Mouse (Mus musculus) heart, adult 2 months (tissue): ENCODE data around the gene Axin1. TPM values are rescaled to one million over a fixed set of nuclear protein-coding genes. Genes with fewer than 3 reads are reported as not detected.

Experiments
- DNase-seq, 2 experiments: peaks; one replicate each; pipeline ENCODE4 v3.0.0; 2021
- H3K27ac ChIP-seq: fragments of 200-600 bp; 2 replicates; pipeline ENCODE4 v1.8.1; 2022
- H3K27me3 ChIP-seq: fragments of 200-500 bp; 2 replicates; pipeline ENCODE4 v1.6.1; 2012; ENCODE audit warnings: mild to moderate bottlenecking, low read length, inconsistent platforms, mixed read lengths; ENCODE audit not compliant: control insufficient read depth, insufficient read depth
- H3K36me3 ChIP-seq: fragments of 200-500 bp; 2 replicates; pipeline ENCODE4 v1.6.1; 2012; ENCODE audit warnings: low read length, inconsistent platforms; ENCODE audit not compliant: control insufficient read depth, insufficient read depth
- H3K4me1 ChIP-seq: fragments of 200-500 bp; 2 replicates; pipeline ENCODE4 v1.6.1; 2011; ENCODE audit warnings: low read length; ENCODE audit not compliant: control insufficient read depth, insufficient read depth
- H3K4me3 ChIP-seq: fragments of 200-600 bp; 2 replicates; pipeline ENCODE4 v1.8.1; 2022
- H3K79me2 ChIP-seq: fragments of 200-500 bp; replicated peaks from 2 replicates; pipeline ENCODE4 v1.6.1; 2012; ENCODE audit warnings: mild to moderate bottlenecking, inconsistent platforms, low read length, moderate library complexity, mixed read lengths; ENCODE audit not compliant: control insufficient read depth, insufficient read depth
- H3K9ac ChIP-seq: fragments of 200-500 bp; 2 replicates; pipeline ENCODE4 v1.6.1; 2012; ENCODE audit warnings: low read depth, mild to moderate bottlenecking, control low read depth, inconsistent platforms, low read length, mixed read lengths
- CTCF ChIP-seq: fragments of 200-600 bp; IDR thresholded peaks from 2 replicates; pipeline ENCODE4 v1.8.1; 2022; ENCODE audit warnings: antibody characterized with exemption, mild to moderate bottlenecking, moderate library complexity
- EP300 ChIP-seq: fragments of 200-500 bp; IDR thresholded peaks from 2 replicates; pipeline ENCODE4 v1.6.1; 2011; ENCODE audit warnings: low read depth, low read length, control low read depth; ENCODE audit not compliant: insufficient read depth
- POLR2A ChIP-seq: fragments of 200-500 bp; IDR thresholded peaks from 2 replicates; pipeline ENCODE4 v1.6.1; 2011; ENCODE audit warnings: mild to moderate bottlenecking, low read depth, low read length, control low read depth; ENCODE audit not compliant: insufficient read depth
- WGBS: fragments of 180-500 bp; shearing (Covaris S2); methylation state at CpG from one replicate; pipeline ENCODE4 v1.1.7; 2018; 5-methylcytosine and 5-hydroxymethylcytosine counted together
- intact Hi-C: fragments of 180-260 bp; cut with DNase I; formaldehyde crosslinking; loops from one replicate; pipeline ENCODE4 v1.15.1; 2025
- long read RNA-seq: library from polyadenylated mRNA; stranded (forward); transcript quantifications from one replicate; pipeline ENCODE4 v2.0.0, GENCODE M21; 2021
- polyA plus RNA-seq: library from polyadenylated mRNA; depleted of rRNA; stranded (reverse); fragments of >200 nt; gene quantifications from 2 replicates; pipeline ENCODE4 v1.2.3, GENCODE M21; 2012; rRNA removed
- total RNA-seq, 2 experiments: library from RNA; stranded (reverse); gene quantifications; 2 replicates each; pipeline ENCODE4 v1.2.3; 2021

The Axin1 gene
- total RNA-seq: 10 to 100 TPM; 16.5 to 18.2 TPM
- 7.6 and 9.1 TPM in 2 replicates for polyA plus RNA-seq
- long read RNA-seq, transcript Axin1-201 (11 exons, 3,777 nt): minor isoform, 8 of 24 reads
- long read RNA-seq, transcript Axin1-203 (10 exons, 2,890 nt): major isoform, 11 of 24 reads
- long read RNA-seq, partial matches to known transcripts: 2 of 24 reads
- long read RNA-seq, other reads (novel, unspliced or antisense): 3 of 24 reads

DNA sequence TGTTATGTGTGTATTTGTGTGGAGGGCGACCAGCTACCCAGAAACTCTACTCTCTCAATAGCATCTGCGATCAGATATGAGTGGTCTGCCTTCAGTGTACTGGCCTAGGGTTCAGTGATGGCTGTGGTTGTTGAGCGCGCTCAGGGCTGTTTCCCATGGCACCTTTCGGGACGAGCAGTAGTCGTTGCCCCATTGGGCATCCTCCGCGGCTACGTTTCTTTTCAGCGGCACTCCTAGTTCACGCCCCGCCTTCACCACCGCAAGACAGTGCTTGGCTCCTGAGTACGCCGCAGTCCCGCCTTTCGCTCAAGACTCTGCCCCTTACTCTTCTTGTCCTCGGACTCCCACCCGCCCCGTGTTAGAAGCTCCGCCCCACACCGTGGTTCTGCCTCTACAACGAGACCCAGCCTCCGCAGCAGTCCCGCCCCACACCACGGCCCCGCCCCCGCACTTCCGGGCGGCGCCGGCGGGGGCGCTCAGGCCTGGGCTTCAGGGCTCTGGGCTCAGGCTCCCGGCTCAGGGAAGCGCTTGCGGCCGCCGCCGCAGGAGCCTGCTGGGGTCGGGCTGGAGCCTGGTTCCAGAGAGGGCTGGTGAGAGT, at the start of gene Axin1:
Axin1 (plus strand) TSS at position 450 of the 598 bp plus-strand sequence.
- peak; percentile 94 to 95 for DNase-seq
- no peaks in the 10 kb centered on the region for H3K27me3 ChIP-seq
- TF ChIP-seq CTCF: peak; percentile 79
- TF ChIP-seq EP300: no peak
- TF ChIP-seq POLR2A: peak; percentile 36; the same call in 1 of the 2 replicates
- H3K4me1 ChIP-seq: peaks cover 4% of the 10 kb centered on the region
- H3K27ac ChIP-seq: peak within 1 kb of the TSS; percentile 83
- intact Hi-C loops: loop anchor here (2.0 to 5.0 kb wide), 2 partner anchors 16 to 104 kb away; partner anchors contain the start of genes Fam234a and Mrpl28
- no peaks in the 10 kb centered on the region for H3K36me3 ChIP-seq
- peaks cover 7% of the 10 kb centered on the region for H3K79me2 ChIP-seq
- H3K4me3 ChIP-seq: peak within 1 kb of the TSS; percentile 85
- peak within 1 kb of the TSS; percentile 95 for H3K9ac ChIP-seq
- WGBS: 2% methylated on average over 42 of the region's 42 CpGs

DNA sequence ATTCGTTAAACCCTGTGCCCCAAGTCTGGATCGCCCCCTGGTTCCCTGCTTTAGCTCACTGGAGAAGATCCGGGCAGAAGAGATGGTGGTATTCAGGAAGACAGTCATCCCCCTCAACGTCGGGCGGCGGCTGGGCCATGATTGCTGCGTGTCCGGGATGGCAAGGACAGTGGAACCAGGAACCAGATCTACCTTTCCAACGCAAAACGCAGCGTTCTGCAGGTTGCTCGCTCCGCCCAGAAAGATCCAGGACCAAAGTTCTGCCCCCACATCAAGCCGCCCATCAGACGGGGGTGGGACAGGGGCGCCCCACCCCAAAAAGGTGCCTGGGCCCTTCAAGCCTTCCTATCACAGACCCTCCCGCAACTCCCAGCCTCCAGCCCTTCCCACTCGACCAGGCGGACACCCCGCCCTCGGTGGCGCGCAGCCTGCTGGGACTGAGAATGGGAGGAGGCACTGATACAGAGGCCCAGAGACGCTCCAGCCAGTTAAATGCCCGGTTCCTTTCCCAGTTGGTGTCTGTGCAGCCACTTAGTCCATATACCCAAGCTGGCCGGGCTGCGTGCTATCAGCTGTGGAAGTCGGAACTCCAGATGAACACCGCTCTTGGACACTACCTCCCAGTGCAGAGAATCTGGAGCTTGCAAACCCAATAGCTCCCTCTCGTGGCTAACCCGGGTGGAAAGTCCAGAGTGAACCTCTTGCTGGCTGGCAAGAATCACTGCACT, 48.4 kb upstream of the Axin1 start, which contains the start of gene Decr2:
Decr2 (minus strand) TSS at position 433 of the 728 bp plus-strand sequence.
- WGBS: under 1% methylated on average over 32 of the region's 32 CpGs

DNA sequence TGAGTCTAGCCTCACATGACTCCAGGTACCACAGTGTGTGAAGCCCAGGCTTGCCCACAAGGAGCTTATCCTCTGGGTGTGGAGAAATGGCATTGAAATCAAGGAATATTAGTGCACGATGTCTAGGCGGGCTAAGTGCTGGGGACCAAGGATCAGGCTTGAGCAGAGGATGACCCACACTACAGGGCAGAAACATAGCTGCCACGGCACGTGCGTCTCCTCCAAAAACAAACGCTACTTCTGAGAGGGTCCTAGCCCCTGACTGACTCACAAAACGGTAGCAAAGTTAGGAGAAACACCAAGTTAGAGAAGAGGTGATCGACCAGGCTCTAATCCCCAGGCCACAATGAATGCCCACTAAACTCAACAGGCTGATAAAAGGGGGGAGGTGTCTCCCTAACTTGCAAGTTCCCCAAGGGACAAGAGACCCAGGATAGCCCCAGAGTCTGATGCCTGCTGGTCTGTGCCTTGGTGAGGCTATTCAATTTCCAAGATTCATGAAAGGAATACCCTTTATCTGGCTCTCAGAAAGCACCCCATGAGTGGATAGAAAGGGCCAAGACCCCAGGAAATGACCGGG, 43.9 kb upstream of the Axin1 start:
- Histone ChIP-seq H3K4me1 (no peaks in the 10 kb centered on the region), H3K27ac (no peak overlapping the region), H3K4me3 (peak overlapping the region; percentile 53), H3K27me3 (no peaks in the 10 kb centered on the region), H3K79me2 (no peaks in the 10 kb centered on the region), H3K36me3 (no peaks in the 10 kb centered on the region), H3K9ac (no peak overlapping the region)
- no peak for TF ChIP-seq CTCF
- TF ChIP-seq POLR2A: no peak
- no peak for TF ChIP-seq EP300
- 59% methylated on average over 9 of the region's 9 CpGs for WGBS
- DNase-seq: no peak
- intact Hi-C loops: loop anchor here (5.0 kb wide), 1 partner anchor 202 kb away; no protein-coding TSS in a partner anchor

More for the DNA sequence above, 48.4 kb upstream of the Axin1 start, which contains the start of gene Decr2:
- H3K27ac ChIP-seq: peak within 1 kb of the TSS; percentile 70
- DNase-seq: peak; percentile 89 to 90
- TF ChIP-seq POLR2A: peak; percentile 65
- TF ChIP-seq CTCF: no peak
- peak; percentile 77 for TF ChIP-seq EP300
- H3K4me1 ChIP-seq: no peaks in the 10 kb centered on the region
- H3K36me3 ChIP-seq: no peaks in the 10 kb centered on the region
- H3K79me2 ChIP-seq: no peaks in the 10 kb centered on the region
- no peaks in the 10 kb centered on the region for H3K27me3 ChIP-seq
- H3K9ac ChIP-seq: peak within 1 kb of the TSS; percentile 81
- H3K4me3 ChIP-seq: peak within 1 kb of the TSS; percentile 50
- intact Hi-C loops: loop anchor here (1.0 to 5.0 kb wide), 4 partner anchors 21 to 198 kb away; partner anchors contain the start of gene Rab11fip3

DNA sequence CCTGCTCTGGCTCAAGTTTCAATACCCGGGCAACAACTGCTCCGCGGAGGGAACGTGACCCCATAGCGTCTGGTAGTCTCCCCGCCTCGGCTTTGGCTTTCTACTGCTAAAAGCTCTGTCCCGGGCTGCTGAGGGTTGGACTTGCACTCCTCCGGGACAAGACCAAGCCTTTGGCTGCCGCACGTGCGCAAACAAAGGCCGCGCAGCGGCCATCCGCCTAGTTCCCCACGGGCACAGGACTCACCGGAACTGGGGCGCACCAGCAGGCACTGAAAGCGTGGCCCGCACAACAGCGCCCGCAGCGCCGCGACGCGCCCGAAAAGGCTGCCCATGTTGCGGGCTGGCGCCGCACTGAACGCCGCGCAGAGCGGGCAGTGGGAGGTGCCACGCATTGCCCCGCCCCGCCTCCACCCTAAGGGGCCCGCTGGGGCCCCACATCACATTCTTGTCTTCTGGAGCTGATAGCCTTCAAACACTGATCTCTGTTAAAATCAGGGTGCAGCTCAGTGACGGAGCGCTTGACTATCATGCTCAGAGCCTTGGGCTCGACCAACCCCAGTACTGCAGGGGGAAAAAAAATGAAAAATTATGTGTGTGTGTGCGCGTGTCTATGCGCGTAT, 43.3 kb upstream of the Axin1 start, which contains the start of gene Nme4:
Nme4 (minus strand) TSS at position 482 of the 620 bp plus-strand sequence.
- 4% methylated on average over 47 of the region's 47 CpGs for WGBS
- Histone ChIP-seq H3K4me3 (peak within 1 kb of the TSS; percentile 53), H3K27me3 (no peaks in the 10 kb centered on the region), H3K79me2 (no peaks in the 10 kb centered on the region), H3K27ac (no peak within 1 kb of the TSS), H3K4me1 (no peaks in the 10 kb centered on the region), H3K9ac (peak within 1 kb of the TSS; percentile 73), H3K36me3 (no peaks in the 10 kb centered on the region)
- peak; percentile 54 to 73 for DNase-seq
- intact Hi-C loops: no loop called here
- TF ChIP-seq CTCF: no peak
- TF ChIP-seq POLR2A: 0 out of 2 replicates have a peak, but pooled peaks have one; percentile 38

DNA sequence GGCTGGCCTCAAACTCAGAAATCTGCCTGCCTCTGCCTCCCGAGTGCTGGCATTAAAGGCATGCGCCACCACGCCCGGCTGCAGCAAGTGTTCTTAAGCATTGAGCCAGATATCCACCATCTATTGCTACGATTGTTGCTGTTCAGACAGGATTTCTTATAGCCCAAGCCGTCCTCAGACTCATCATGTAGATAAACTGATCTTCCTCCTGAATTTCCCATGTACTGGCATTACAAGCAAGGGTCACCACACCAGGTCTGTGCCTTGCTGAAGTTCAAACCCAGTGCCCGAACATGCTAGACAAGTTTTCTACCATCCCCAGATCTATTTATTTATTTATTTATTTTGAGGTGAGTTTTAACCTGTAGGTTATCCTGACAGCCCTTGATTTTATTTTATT, 40.0 kb upstream of the Axin1 start:
- intact Hi-C loops: no loop called here

More for the DNA sequence above, 40.0 kb upstream of the Axin1 start:
- no peak overlapping the region for H3K27ac ChIP-seq
- WGBS: 84% methylated on average over 7 of the region's 7 CpGs
- no peak for DNase-seq
- TF ChIP-seq POLR2A (no peak), CTCF (no peak), EP300 (no peak)
- no peaks in the 10 kb centered on the region for H3K27me3 ChIP-seq
- no peak overlapping the region for H3K4me3 ChIP-seq
- no peaks in the 10 kb centered on the region for H3K79me2 ChIP-seq
- no peaks in the 10 kb centered on the region for H3K36me3 ChIP-seq
- H3K9ac ChIP-seq: no peak overlapping the region
- H3K4me1 ChIP-seq: no peaks in the 10 kb centered on the region
